Mouse (Mus musculus) forebrain, postnatal 0 days (tissue): ENCODE results near the gene Slbp. TPM values are rescaled to one million over a fixed set of nuclear protein-coding genes. Genes with fewer than 3 reads are reported as not detected.

Source experiments
- ATAC-seq: fragments of 200-750 bp; cut with Nextera tagmentation; 2 replicates; pipeline ENCODE4 v1.8.0; 2017; ENCODE audit warnings: mild to moderate bottlenecking, moderate library complexity
- DNase-seq: peaks from one replicate; pipeline ENCODE4 v3.0.0-alpha.2; 2015
- H3K27ac ChIP-seq: fragments of 300-500 bp; sonication (generic); 2 replicates; pipeline ENCODE4 v1.5.1; 2014; ENCODE audit warnings: low read depth, mild to moderate bottlenecking, antibody characterized with exemption, low read length, moderate library complexity, mixed read lengths
- H3K27me3 ChIP-seq: fragments of 300-500 bp; sonication (generic); 2 replicates; pipeline ENCODE4 v1.6.1; 2014; ENCODE audit warnings: mild to moderate bottlenecking, low read length, mixed read lengths; ENCODE audit not compliant: insufficient read depth
- H3K36me3 ChIP-seq: fragments of 300-500 bp; sonication (generic); 2 replicates; pipeline ENCODE4 v1.6.1; 2014; ENCODE audit warnings: mild to moderate bottlenecking, moderate library complexity; ENCODE audit not compliant: insufficient read depth
- H3K4me1 ChIP-seq: fragments of 300-500 bp; sonication (generic); 2 replicates; pipeline ENCODE4 v1.6.1; 2014; ENCODE audit warnings: antibody characterized with exemption; ENCODE audit not compliant: insufficient read depth
- H3K4me2 ChIP-seq: fragments of 300-500 bp; sonication (generic); 2 replicates; pipeline ENCODE4 v1.6.1; 2014; ENCODE audit warnings: low read depth, mild to moderate bottlenecking, moderate library complexity
- H3K4me3 ChIP-seq: fragments of 300-500 bp; sonication (generic); 2 replicates; pipeline ENCODE4 v1.5.1; 2014; ENCODE audit warnings: low read depth, low read length, mixed read lengths
- H3K9ac ChIP-seq: fragments of 300-500 bp; sonication (generic); 2 replicates; pipeline ENCODE4 v1.6.1; 2014; ENCODE audit warnings: mild to moderate bottlenecking
- H3K9me3 ChIP-seq: fragments of 300-500 bp; sonication (generic); 2 replicates; pipeline ENCODE4 v1.6.1; 2016; ENCODE audit warnings: low read length
- CTCF ChIP-seq: sonication (generic); IDR thresholded peaks from 2 replicates; pipeline ENCODE4 v1.5.1; 2016; ENCODE audit warnings: antibody characterized with exemption, control low read depth, low read depth
- WGBS: fragments of 180-500 bp; shearing (Covaris S2); extraction: QIAGEN DNeasy Blood & Tissue Kit; methylation state at CpG from one replicate; pipeline ENCODE4 v1.1.7; 2014; 5-methylcytosine and 5-hydroxymethylcytosine counted together
- polyA plus RNA-seq: library from polyadenylated mRNA; unstranded; fragments of >200 nt; fragmentation: Nextera tagmentation; extraction: Ambion mirVana; gene quantifications from 2 replicates; pipeline ENCODE4 v1.2.1, GENCODE M21; 2015
- total RNA-seq: library from RNA; depleted of rRNA; stranded (reverse); fragments of >200 nt; gene quantifications from 2 replicates; pipeline ENCODE4 v1.2.3, GENCODE M21; 2014

The Slbp gene
- total and polyA plus RNA-seq, 2 experiments from 2014 or later: 88.7 to 94.4 TPM

DNA sequence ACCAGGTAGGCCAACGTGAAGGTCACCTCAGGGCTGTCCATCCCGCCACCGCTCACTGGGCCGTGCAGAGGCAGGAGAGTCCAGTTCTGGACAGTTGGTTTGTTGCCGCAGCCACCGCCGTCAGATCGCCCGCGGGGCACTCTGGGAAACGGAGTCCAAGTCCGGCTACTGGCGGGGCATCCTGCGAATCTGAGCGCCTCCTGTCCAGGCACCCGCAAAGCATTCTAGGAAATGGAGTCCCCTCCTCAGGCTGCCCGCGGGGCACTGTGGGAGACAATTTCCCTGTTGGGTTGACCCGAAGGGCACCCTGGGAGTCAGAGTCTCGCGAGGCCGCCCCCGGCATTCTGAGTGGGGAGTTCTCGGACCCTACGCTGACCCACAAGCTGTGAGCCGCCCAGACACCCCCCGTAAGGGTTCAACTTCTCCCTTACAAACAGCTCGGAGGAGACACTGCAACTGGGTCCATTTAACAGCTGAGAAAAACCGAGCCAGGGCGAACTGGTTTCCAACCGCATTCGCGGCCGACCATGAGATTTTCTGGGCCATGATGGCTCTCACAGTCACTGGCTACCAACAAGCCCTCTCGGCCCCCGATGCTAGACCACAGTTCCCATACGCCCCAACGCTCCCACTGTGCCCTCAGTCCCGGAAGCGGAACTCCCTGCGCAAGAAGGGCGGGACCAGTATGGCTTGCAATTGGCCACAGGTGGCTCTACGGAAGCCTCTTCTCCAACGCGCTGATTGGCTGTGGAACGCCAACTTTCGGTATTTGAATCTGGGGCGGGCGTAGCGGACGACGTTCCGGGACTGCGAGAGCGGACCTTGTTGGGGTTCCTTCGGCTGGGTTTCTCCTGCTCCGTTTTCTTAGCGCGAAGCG, 5.7 kb upstream of the Slbp start, which contains the start of the genes Tacc3 and Tmem129:
Gene Tacc3 (plus strand): TSS at position 342 of the 877 bp plus-strand sequence.
Gene Tmem129 (minus strand): TSS at position 630 of the 877 bp plus-strand sequence.
- Histone ChIP-seq H3K27me3 (no peaks in the 10 kb centered on the region), H3K4me1 (peaks cover 10% of the 10 kb centered on the region), H3K36me3 (peaks cover 7% of the 10 kb centered on the region; the same call in 1 of the 2 replicates), H3K4me2 (peak within 1 kb of the TSS; percentile 95), H3K4me3 (peak within 1 kb of the TSS; percentile 69), H3K27ac (peak within 1 kb of the TSS; percentile 97), H3K9ac (peak within 1 kb of the TSS; percentile 81), H3K9me3 (no peaks in the 10 kb centered on the region)
- peak; percentile 30 for TF ChIP-seq CTCF
- WGBS: under 1% methylated on average over 60 of the region's 60 CpGs
- DNase-seq: peak; percentile 98
- peak; percentile 98 for ATAC-seq

DNA sequence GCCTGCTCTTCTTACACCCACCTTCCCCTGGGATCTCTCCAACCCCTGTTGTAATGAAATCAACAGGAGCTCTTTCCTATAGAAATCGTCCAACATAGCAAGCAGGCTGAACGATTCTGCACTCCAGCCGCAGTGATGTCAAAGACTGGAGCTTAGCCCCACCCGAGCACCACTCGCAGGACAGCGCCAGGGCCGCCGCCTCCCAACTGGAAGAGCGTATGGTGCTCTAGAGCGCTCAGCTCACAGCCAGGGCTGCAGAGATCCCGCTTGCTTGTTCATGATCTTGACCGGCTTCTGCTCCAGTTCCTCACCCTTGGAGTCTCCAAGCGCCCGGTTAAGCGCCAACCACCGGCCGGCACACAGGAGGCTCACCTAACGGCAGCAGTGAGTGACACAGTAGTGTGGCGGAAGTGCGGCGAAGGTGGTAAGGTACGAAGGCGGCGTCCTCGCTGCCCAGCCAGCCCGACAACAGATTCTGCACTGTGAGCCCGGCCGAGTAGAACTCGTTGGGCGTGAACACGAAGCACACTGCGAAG, 4.9 kb upstream of the Slbp start:
- 0 out of 2 replicates have a peak, but pooled peaks have one; percentile 1 for TF ChIP-seq CTCF
- Histone ChIP-seq H3K4me1 (peaks cover 13% of the 10 kb centered on the region), H3K27me3 (no peaks in the 10 kb centered on the region), H3K4me2 (peak overlapping the region; percentile 95), H3K4me3 (peak overlapping the region; percentile 69), H3K9ac (peak overlapping the region; percentile 81), H3K9me3 (no peaks in the 10 kb centered on the region), H3K36me3 (peaks cover 7% of the 10 kb centered on the region; the same call in 1 of the 2 replicates), H3K27ac (peak overlapping the region; percentile 97)
- no peak for DNase-seq
- WGBS: under 1% methylated on average over 32 of the region's 32 CpGs
- ATAC-seq: peak; percentile 1

- no peak for ATAC-seq
- WGBS: 59% methylated on average over 1 of the region's 1 CpGs
These were observed 4.4 kb upstream of the Slbp start for GRCm38 (mm10) chr5:33656739-33657138.

DNA sequence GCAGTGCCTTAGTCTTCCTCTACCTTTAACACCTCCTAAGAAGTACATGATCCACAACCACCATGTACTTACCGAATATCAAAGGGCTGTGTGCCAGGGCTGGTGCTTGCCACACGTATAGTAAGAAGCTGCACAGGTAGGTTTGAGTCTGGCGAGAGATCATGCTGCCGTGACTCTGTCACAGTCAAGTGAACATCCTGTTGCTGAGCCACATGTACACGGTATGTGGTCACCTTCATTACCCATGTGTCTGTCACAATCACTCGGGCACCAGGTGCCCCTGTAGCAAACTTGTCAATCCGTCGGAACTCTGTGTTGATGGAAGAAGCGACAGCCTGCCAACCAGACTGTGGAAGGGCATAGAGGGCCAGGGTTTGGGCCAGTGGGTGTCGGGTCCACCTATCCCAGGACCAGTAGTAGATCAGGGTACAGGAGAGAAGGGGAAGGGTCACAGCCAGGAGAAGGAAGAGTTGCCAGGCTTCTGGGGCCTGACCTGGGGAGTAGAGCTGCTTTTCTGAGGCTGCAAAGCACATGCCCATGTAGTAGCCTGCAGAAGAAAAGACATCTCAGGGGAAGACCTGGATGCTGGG, 3.0 kb upstream of the Slbp start:
- Histone ChIP-seq H3K27ac (no peak overlapping the region), H3K9ac (no peak overlapping the region), H3K4me3 (no peak overlapping the region), H3K36me3 (peaks cover 7% of the 10 kb centered on the region; the same call in 1 of the 2 replicates), H3K9me3 (no peaks in the 10 kb centered on the region), H3K4me2 (no peak overlapping the region), H3K4me1 (peaks cover 13% of the 10 kb centered on the region), H3K27me3 (no peaks in the 10 kb centered on the region)
- WGBS: 92% methylated on average over 10 of the region's 10 CpGs
- DNase-seq: no peak
- no peak for TF ChIP-seq CTCF
- ATAC-seq: no peak

More at GRCm38 (mm10) chr5:33656739-33657138, 4.4 kb upstream of the Slbp start:
- no peaks in the 10 kb centered on the region for H3K27me3 ChIP-seq
- H3K9ac ChIP-seq: peak overlapping the region; percentile 81
- no peak for DNase-seq
- peaks cover 13% of the 10 kb centered on the region for H3K4me1 ChIP-seq
- peak overlapping the region; percentile 95 for H3K4me2 ChIP-seq
- H3K27ac ChIP-seq: no peak overlapping the region
- H3K36me3 ChIP-seq: peaks cover 7% of the 10 kb centered on the region; the same call in 1 of the 2 replicates
- H3K4me3 ChIP-seq: peak overlapping the region; percentile 69
- no peaks in the 10 kb centered on the region for H3K9me3 ChIP-seq
- no peak for TF ChIP-seq CTCF

- H3K9me3 ChIP-seq: no peaks in the 10 kb centered on the region
- DNase-seq (no peak), ATAC-seq (no peak)
- H3K4me2 ChIP-seq: no peak overlapping the region
- H3K36me3 ChIP-seq: peaks cover 7% of the 10 kb centered on the region; the same call in 1 of the 2 replicates
- H3K27me3 ChIP-seq: no peaks in the 10 kb centered on the region
- no peak for TF ChIP-seq CTCF
- no peak overlapping the region for H3K9ac ChIP-seq
- H3K27ac ChIP-seq: no peak overlapping the region
- no peak overlapping the region for H3K4me3 ChIP-seq
- whole genome bisulfite sequencing: 92% methylated on average over 13 of the region's 13 CpGs
- peaks cover 13% of the 10 kb centered on the region for H3K4me1 ChIP-seq
These were observed 2.0 kb upstream of the Slbp start for GRCm38 (mm10) chr5:33654424-33654823.

- 3% methylated on average over 9 of the region's 9 CpGs for WGBS
- ATAC-seq: no peak
- Histone ChIP-seq H3K4me2 (peak overlapping the region; percentile 62), H3K36me3 (peaks cover 9% of the 10 kb centered on the region; the same call in 1 of the 2 replicates), H3K9me3 (no peaks in the 10 kb centered on the region), H3K27ac (peak overlapping the region; percentile 95; the same call in 1 of the 2 replicates), H3K9ac (peak overlapping the region; percentile 76), H3K4me3 (peak overlapping the region; percentile 81), H3K4me1 (peaks cover 7% of the 10 kb centered on the region), H3K27me3 (no peaks in the 10 kb centered on the region)
- no peak for DNase-seq
- no peak for TF ChIP-seq CTCF
These were observed 404 bp upstream of the Slbp start for GRCm38 (mm10) chr5:33652783-33653173.
